Mouse (Mus musculus) left cerebral cortex, adult 6 months (tissue): ENCODE measurements around the gene Gcsam. TPM values are rescaled to one million over a fixed set of nuclear protein-coding genes. Genes with fewer than 3 reads are reported as not detected.

Source experiments
- long read RNA-seq, 2 experiments: library from polyadenylated mRNA; unstranded; transcript quantifications; one replicate each; pipeline ENCODE4 v2.0.0; 2019 to 2020
- polyA plus RNA-seq: library from polyadenylated mRNA; unstranded; fragments of <200 nt; fragmentation: Nextera tagmentation; gene quantifications from 2 replicates; pipeline ENCODE4 v1.2.3, GENCODE M21; 2021

The Gcsam gene
- polyA plus RNA-seq: not detected in 2 replicates
- long read RNA-seq, experiment 1: 0 reads
- long read RNA-seq, experiment 2: 0 reads

DNA sequence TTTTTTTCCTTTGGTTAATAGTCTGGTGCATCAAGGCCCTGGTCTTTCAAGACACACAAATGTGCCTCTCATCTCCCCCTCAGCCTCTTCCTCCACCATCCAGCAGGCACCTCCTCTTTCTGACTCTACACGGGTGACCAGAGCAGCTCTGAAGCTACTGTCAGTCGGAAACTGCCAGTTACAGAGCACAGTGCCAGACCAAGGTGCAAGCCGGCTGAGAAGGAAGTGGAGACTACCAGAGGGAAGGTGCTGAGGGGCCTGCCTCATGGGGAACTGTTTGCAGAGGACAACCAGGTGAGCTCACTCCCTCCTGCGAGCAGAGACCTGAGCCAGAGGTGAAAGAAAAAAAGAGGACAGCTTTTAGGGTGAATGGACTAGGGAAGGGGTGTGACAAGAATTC lies at the start of gene Gcsam:
Gcsam (plus strand) TSS at position 114 of the 400 bp plus-strand sequence.

DNA sequence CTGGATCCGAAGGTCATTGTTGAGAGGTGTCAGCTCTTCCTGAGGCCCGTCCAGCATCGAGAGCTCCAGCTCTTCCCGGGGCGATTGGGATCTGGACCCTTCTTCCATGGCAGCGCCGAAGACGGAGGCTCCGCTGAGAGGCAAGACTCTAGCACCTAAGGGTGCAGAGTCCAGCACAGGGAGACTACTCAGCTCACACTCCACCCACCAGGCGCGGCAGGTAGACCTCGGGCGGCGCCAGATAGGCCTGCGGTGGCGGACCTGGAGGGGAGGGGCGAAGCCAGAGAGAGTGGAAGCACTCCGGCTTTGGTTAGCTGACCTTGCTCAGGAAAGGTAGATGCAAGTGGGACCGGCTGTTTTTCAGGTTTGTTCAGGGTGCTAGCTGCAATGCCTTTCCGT lies 43.8 kb downstream of the Gcsam start, which contains the start of gene BC016579:
BC016579 (minus strand) TSS at position 135 of the 399 bp plus-strand sequence.

Other genes with a start within 250 kb of the Gcsam start
- 119 and 126 TPM in 2 replicates for gene Cd200, start 201.3 kb upstream of the Gcsam start, polyA plus RNA-seq
- gene Gm609, start 117.4 kb upstream of the Gcsam start, polyA plus RNA-seq: 0.10 and 0.13 TPM in 2 replicates
- gene Gm17783, start 78.3 kb upstream of the Gcsam start, polyA plus RNA-seq: not detected in 2 replicates
- not detected in 2 replicates for gene Slc9c1, start 75.1 kb upstream of the Gcsam start, polyA plus RNA-seq
- gene BC016579, start 43.7 kb downstream of the Gcsam start, polyA plus RNA-seq: 0.11 and 0.12 TPM in 2 replicates
- gene Tmprss7, start 83.3 kb downstream of the Gcsam start, polyA plus RNA-seq: 2.9 and 3.8 TPM in 2 replicates
- 731 and 780 TPM in 2 replicates for gene Tagln3, start 114.2 kb downstream of the Gcsam start, polyA plus RNA-seq
- 21.7 and 33.0 TPM in 2 replicates for gene Abhd10, start 132.6 kb downstream of the Gcsam start, polyA plus RNA-seq